Mouse (Mus musculus): ENCODE data around the gene Myo5c.

The Myo5c gene

GRCm38 (mm10) chr9:75330821-75331220, 99.0 kb downstream of the Myo5c start:
- DNase-seq, result no peak

- DNase-seq, result no peak
Measured at GRCm38 (mm10) chr9:75334440-75334839, 102.6 kb downstream of the Myo5c start.

GRCm38 (mm10) chr9:75338016-75338415, 106.2 kb downstream of the Myo5c start:
- no peak for DNase-seq

GRCm38 (mm10) chr9:75342433-75342832, 110.6 kb downstream of the Myo5c start:
- no peak for DNase-seq

GRCm38 (mm10) chr9:75347458-75347857, 115.6 kb downstream of the Myo5c start, which contains the start of gene Bcl2l10:
Bcl2l10 (plus strand) TSS chr9:75347758.
- DNase-seq, result no peak

- no peak for DNase-seq
Measured at GRCm38 (mm10) chr9:75348066-75348465, 116.2 kb downstream of the Myo5c start.

- no peak for DNase-seq
Measured at GRCm38 (mm10) chr9:75348641-75349040, 116.8 kb downstream of the Myo5c start.

GRCm38 (mm10) chr9:75353094-75353493, 121.3 kb downstream of the Myo5c start:
- no peak for DNase-seq
